Mouse (Mus musculus): ENCODE measurements at regions not wholly inside any gene's neighbourhood (a gene's known extent, or its start where the extent isn't known, plus 50 kb on each side); places are given as distances from the start of the nearest gene placed in this dataset.

DNA sequence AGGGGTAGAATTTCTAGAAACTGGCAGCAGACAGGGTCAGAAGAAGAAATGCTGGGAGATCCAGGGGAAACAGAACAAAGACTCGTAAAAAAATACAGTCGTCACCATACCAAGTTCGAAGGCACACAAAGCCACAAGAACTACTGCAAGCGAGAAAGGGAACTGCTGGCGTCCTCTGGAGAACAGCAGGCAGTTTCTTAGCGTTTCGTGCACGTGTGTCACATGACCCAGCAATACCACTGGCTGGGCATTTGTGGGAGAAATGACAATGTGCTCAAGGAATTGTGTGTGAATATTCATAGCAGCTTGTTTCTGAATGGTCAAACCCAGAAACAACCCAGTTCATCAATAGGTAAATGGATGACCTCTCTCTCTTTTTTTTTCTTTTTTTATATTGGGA lies 211.5 kb upstream of the Peli2 start:
- TF ChIP-seq CTCF (IDR thresholded peaks at IDR 0.05; ENCODE audit: extremely low read depth, insufficient read depth, insufficient read length, insufficient replicate concordance) (no peak), POLR2A (IDR thresholded peaks at IDR 0.05; ENCODE audit: low read depth, low read length) (no peak)

Measured in spleen, adult 2 months (tissue).